Mouse (Mus musculus): ENCODE measurements around the gene Hes5.

Hes5 gene

GRCm38 (mm10) chr4:155011312-155012025 lies 50.7 kb downstream of the Hes5 start:
- no peak for DNase-seq (ENCODE audit: extremely low read depth, low read depth)
